18 mouse cellular contexts compared by ENCODE assay signal in the genomic region with DNA sequence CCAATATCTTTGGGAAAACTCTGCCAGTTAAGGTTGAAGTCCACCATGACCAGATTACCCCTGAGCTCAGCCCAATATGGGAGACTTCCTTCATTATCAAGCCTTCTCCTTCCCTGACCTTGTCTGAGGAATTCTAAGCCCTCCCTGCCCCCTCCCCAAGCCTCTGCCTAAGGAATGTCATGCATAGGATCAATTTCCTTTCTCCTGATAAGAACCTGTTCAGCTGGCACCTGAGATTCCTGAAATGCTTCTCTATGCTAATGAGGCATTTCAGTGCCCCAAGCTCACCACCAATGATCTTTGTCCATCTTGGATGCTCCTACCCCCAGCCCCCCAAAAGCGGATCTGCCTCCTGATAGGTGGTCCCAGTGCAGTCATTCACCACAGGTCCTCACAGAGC.
"Had no signal": no experiment of that assay in that cellular context is flagged by ENCODE, and none has a peak within 500 bp of the region (broad histone marks: within the 10 kb centered on the region; RNA-seq: fewer than 3 reads in every experiment).

No protein-coding gene starts in this region.

- H3K27me3 ChIP-seq: midbrain, embryonic 12.5 days; neural tube, embryonic 13.5 days; neural tube, embryonic 15.5 days; stomach, embryonic 15.5 days had no signal

- H3K36me3 ChIP-seq: midbrain, embryonic 10.5 days; midbrain, embryonic 12.5 days; neural tube, embryonic 13.5 days; neural tube, embryonic 15.5 days; stomach, embryonic 15.5 days had no signal

- H3K4me1 ChIP-seq: stomach, embryonic 15.5 days had no signal

- H3K4me3 ChIP-seq: midbrain, embryonic 10.5 days; midbrain, embryonic 12.5 days; myocyte; neural tube, embryonic 13.5 days; neural tube, embryonic 15.5 days; stomach, embryonic 15.5 days had no signal

- DNase-seq: lung, adult 18-20 months; lung, embryonic 14.5 days; lung, postnatal 4 days; midbrain, embryonic 14.5 days; retina, postnatal 1 day; right cerebral cortex, adult 18-20 months; thymus, adult 2 months; thymus, postnatal 25 days; thymus, postnatal 4 days had no signal

- H3K4me2 ChIP-seq: lung, embryonic 14.5 days; midbrain, embryonic 12.5 days; neural tube, embryonic 13.5 days; neural tube, embryonic 15.5 days; stomach, embryonic 15.5 days had no signal

- ATAC-seq: lung, postnatal 0 days; midbrain, embryonic 16.5 days had no signal

- H3K27ac ChIP-seq: midbrain, embryonic 10.5 days; midbrain, embryonic 12.5 days; neural tube, embryonic 13.5 days; neural tube, embryonic 15.5 days; stomach, embryonic 15.5 days; stomach, postnatal 0 days had no signal

- H3K9ac ChIP-seq: lung, embryonic 14.5 days; midbrain, embryonic 12.5 days; neural tube, embryonic 13.5 days; neural tube, embryonic 15.5 days; stomach, embryonic 15.5 days had no signal

- H3K9me3 ChIP-seq: midbrain, embryonic 10.5 days; midbrain, embryonic 12.5 days; neural tube, embryonic 13.5 days; neural tube, embryonic 15.5 days; stomach, embryonic 15.5 days had no signal
